Mouse (Mus musculus) midbrain, embryonic 15.5 days (tissue): ENCODE measurements around the gene Cntfr. TPM values are rescaled to one million over a fixed set of nuclear protein-coding genes. Genes with fewer than 3 reads are reported as not detected.
"Not testable (repeated sequence)": the region's sequence is repeated elsewhere in the genome, so short reads cannot be mapped to it uniquely, and the experiment has no call there.

Experiments used
- ATAC-seq: fragments of 200-750 bp; cut with Nextera tagmentation; replicated peaks from 2 replicates; pipeline ENCODE4 v1.8.0; 2017; ENCODE audit warnings: moderate TSS enrichment
- H3K27ac ChIP-seq: fragments of 300-500 bp; sonication (generic); 2 replicates; pipeline ENCODE4 v1.5.1; 2015; ENCODE audit warnings: mild to moderate bottlenecking, inconsistent platforms
- H3K27me3 ChIP-seq: fragments of 300-500 bp; sonication (generic); replicated peaks from 2 replicates; pipeline ENCODE4 v1.6.1; 2015; ENCODE audit warnings: inconsistent platforms
- H3K36me3 ChIP-seq: fragments of 300-500 bp; sonication (generic); replicated peaks from 2 replicates; pipeline ENCODE4 v1.6.1; 2015; ENCODE audit warnings: inconsistent platforms
- H3K4me1 ChIP-seq: fragments of 300-500 bp; sonication (generic); 2 replicates; pipeline ENCODE4 v1.6.1; 2015; ENCODE audit warnings: inconsistent platforms
- H3K4me2 ChIP-seq: fragments of 300-500 bp; sonication (generic); 2 replicates; pipeline ENCODE4 v1.6.1; 2015; ENCODE audit warnings: inconsistent platforms, mild to moderate bottlenecking, moderate library complexity
- H3K4me3 ChIP-seq: fragments of 300-500 bp; sonication (generic); 2 replicates; pipeline ENCODE4 v1.5.1; 2015; ENCODE audit warnings: mild to moderate bottlenecking, inconsistent platforms
- H3K9ac ChIP-seq: fragments of 300-500 bp; sonication (generic); 2 replicates; pipeline ENCODE4 v1.6.1; 2015; ENCODE audit warnings: mild to moderate bottlenecking, inconsistent platforms
- H3K9me3 ChIP-seq: fragments of 300-500 bp; sonication (generic); 2 replicates; pipeline ENCODE4 v1.6.1; 2016; ENCODE audit warnings: inconsistent platforms
- WGBS: fragments of 180-500 bp; shearing (Covaris S2); methylation state at CpG from one replicate; pipeline ENCODE4 v1.1.7; 2015; ENCODE audit warnings: mixed read lengths; 5-methylcytosine and 5-hydroxymethylcytosine counted together
- polyA plus RNA-seq: library from polyadenylated mRNA; unstranded; fragments of >200 nt; fragmentation: Nextera tagmentation; extraction: Ambion mirVana; gene quantifications from 2 replicates; pipeline ENCODE4 v1.2.1, GENCODE M21; 2015

Gene Cntfr
- 28.1 and 32.2 TPM in 2 replicates for polyA plus RNA-seq

DNA sequence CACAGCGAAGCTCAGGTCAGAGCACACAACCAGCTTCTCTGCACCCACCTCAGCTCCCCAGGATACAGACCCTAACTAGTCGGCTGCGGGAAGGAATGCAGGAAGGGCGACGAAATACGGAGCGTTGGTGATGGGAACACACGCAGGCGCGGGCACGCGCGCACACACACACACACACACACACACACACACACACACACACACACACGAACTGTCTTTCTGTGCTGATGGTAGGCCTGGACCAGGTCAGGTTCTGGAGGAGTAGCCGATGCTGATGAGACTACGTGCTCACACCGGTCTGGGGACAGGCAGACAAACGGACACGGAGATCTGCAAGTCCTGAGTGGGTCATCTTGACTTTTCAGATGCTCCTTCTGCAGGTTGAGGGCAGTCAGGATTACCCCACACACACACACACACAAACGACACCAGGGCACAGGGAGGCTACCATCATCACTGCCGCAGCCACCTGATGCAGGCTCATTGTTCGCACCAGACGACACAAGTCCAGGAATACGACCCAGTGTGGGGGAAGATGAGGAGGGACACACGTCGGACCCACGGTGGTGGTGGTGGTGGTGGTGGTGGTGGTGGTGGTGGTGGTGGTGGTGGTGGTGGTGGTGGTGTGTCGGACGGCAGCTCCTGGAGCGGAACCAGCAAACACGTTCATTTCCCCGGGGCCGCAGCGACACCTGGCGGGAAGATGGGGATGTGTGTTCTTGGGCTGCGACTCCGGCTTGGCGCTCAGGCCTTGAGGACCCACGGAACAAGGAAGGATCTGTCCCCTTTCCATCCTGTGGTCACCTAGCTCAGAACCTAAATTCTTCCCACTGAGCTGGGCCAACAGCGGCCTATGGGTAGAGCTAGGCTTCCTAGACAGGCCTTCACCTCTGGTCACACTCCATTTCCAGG lies at the start of gene Cntfr:
TSS of gene Cntfr (minus strand) at position 160 of the 912 bp plus-strand sequence.
- H3K4me1 ChIP-seq, H3K36me3 ChIP-seq, H3K9ac ChIP-seq, H3K27me3 ChIP-seq, H3K27ac ChIP-seq, H3K9me3 ChIP-seq: not testable (repeated sequence)
- WGBS, result 12% methylated on average over 34 of the region's 40 CpGs
- ATAC-seq, result 0 out of 2 replicates have a peak, but pooled peaks have one; percentile 62
- Histone ChIP-seq H3K4me2 (peak within 1 kb of the TSS; percentile 38; the same call in 1 of the 2 replicates), H3K4me3 (peak within 1 kb of the TSS; percentile 24; the same call in 1 of the 2 replicates)

DNA sequence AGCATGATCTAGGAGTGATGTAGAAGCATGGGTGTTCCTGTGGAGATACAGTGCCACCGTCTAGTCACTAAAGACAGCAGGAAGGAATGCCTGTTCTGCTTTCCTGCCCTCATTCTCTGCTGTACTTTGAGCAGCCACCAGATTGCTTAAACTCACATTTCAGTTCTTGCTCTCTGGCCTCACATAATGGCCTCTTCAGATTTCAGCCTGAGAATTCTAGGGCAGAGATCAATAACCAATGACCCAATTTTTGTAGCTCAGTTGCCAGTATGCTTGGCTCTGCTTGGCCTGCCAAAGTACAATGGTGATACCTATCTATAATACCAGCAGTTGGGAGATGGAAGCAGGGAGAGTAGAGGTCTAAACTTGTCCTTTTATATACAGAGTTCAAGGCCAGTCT lies 48.1 kb upstream of the Cntfr start:
- no peak overlapping the region for H3K4me2 ChIP-seq
- no peaks in the 10 kb centered on the region for H3K36me3 ChIP-seq
- no peak overlapping the region for H3K9ac ChIP-seq
- H3K9me3 ChIP-seq, result no peaks in the 10 kb centered on the region
- no peak overlapping the region for H3K4me3 ChIP-seq
- H3K4me1 ChIP-seq, result peaks cover 9% of the 10 kb centered on the region
- ATAC-seq, result no peak
- WGBS, result 81% methylated on average over 1 of the region's 1 CpGs
- no peaks in the 10 kb centered on the region for H3K27me3 ChIP-seq
- H3K27ac ChIP-seq, result no peak overlapping the region

GRCm38 (mm10) chr4:41744131-41744530 lies 47.2 kb upstream of the Cntfr start:
- Histone ChIP-seq H3K4me3 (no peak overlapping the region), H3K36me3 (peaks cover under 1% of the 10 kb centered on the region; the same call in 1 of the 2 replicates), H3K9me3 (no peaks in the 10 kb centered on the region), H3K4me2 (no peak overlapping the region), H3K27ac (no peak overlapping the region), H3K27me3 (no peaks in the 10 kb centered on the region), H3K4me1 (peaks cover 18% of the 10 kb centered on the region), H3K9ac (no peak overlapping the region)
- ATAC-seq, result no peak
- WGBS, result 76% methylated on average over 2 of the region's 2 CpGs

DNA sequence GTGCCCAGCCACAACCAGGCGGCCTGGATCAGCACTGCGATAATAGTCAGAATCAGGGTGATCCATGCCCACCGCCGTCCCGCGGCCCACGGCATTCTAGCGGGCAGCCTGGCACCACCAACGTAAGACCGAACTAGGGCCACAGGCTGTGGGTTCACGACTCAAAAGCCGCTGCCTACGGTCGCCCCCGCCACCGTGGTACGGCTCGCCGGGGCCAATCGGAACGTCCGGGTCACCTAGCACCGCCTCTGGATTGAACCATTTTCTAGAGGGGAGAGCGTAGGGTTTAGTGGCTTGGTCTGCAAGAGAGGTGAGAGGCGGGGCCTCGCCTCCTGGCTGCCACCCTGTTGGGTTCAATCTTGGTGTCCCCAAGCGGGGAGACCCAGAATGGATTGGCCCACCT lies 44.3 kb upstream of the Cntfr start:
- Histone ChIP-seq H3K4me3 (peak overlapping the region; percentile 63), H3K9me3 (no peaks in the 10 kb centered on the region), H3K27ac (peak overlapping the region; percentile 79), H3K36me3 (peaks cover 6% of the 10 kb centered on the region; the same call in 1 of the 2 replicates), H3K27me3 (no peaks in the 10 kb centered on the region), H3K9ac (peak overlapping the region; percentile 60), H3K4me2 (peak overlapping the region; percentile 78), H3K4me1 (peaks cover 21% of the 10 kb centered on the region)
- under 1% methylated on average over 27 of the region's 27 CpGs for WGBS
- ATAC-seq, result peak; percentile 96

- ATAC-seq, result peak; percentile 87
- H3K4me3 ChIP-seq, result peak overlapping the region; percentile 63
- H3K9ac ChIP-seq, result peak overlapping the region; percentile 60
- peaks cover 21% of the 10 kb centered on the region for H3K4me1 ChIP-seq
- peak overlapping the region; percentile 78 for H3K4me2 ChIP-seq
- WGBS, result under 1% methylated on average over 48 of the region's 48 CpGs
- H3K27ac ChIP-seq, result peak overlapping the region; percentile 79
- H3K9me3 ChIP-seq, result no peaks in the 10 kb centered on the region
- H3K36me3 ChIP-seq, result peaks cover 6% of the 10 kb centered on the region; the same call in 1 of the 2 replicates
- no peaks in the 10 kb centered on the region for H3K27me3 ChIP-seq
Observed at GRCm38 (mm10) chr4:41740380-41741157, 43.7 kb upstream of the Cntfr start.

- H3K27me3 ChIP-seq, result peaks cover 5% of the 10 kb centered on the region; the same call in 1 of the 2 replicates
- peaks cover 21% of the 10 kb centered on the region for H3K4me1 ChIP-seq
- peaks cover 6% of the 10 kb centered on the region; the same call in 1 of the 2 replicates for H3K36me3 ChIP-seq
- no peaks in the 10 kb centered on the region for H3K9me3 ChIP-seq
- peak overlapping the region; percentile 78; the same call in 1 of the 2 replicates for H3K4me2 ChIP-seq
- no peak for ATAC-seq
- no peak overlapping the region for H3K27ac ChIP-seq
- 94% methylated on average over 13 of the region's 13 CpGs for WGBS
- no peak overlapping the region for H3K4me3 ChIP-seq
- H3K9ac ChIP-seq, result no peak overlapping the region
Observed at GRCm38 (mm10) chr4:41739260-41739659, 42.4 kb upstream of the Cntfr start.

DNA sequence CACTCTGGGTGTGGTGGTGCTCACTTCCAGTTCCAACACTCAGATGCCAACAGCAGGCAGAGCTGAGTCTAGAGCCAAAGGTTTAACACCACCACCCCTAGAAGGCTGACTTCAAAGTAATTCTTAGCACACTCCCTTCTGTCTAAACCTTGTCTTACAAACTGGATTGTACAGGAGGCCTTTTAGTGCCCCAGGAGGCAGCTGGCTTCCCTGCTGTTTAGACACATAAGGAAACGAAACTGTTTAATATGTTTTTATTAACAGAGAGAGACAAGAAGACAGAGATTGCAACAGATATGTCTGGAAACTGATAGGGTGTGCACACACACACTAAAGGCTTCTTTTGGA lies 41.3 kb upstream of the Cntfr start:
- peaks cover 21% of the 10 kb centered on the region for H3K4me1 ChIP-seq
- H3K27ac ChIP-seq, result no peak overlapping the region
- no peak for ATAC-seq
- no peak overlapping the region for H3K4me3 ChIP-seq
- H3K9ac ChIP-seq, result no peak overlapping the region
- peaks cover 6% of the 10 kb centered on the region; the same call in 1 of the 2 replicates for H3K36me3 ChIP-seq
- 62% methylated on average over 1 of the region's 1 CpGs for WGBS
- H3K27me3 ChIP-seq, result peaks cover 10% of the 10 kb centered on the region
- H3K9me3 ChIP-seq, result no peaks in the 10 kb centered on the region
- no peak overlapping the region for H3K4me2 ChIP-seq

- peaks cover 6% of the 10 kb centered on the region; the same call in 1 of the 2 replicates for H3K36me3 ChIP-seq
- WGBS, result 44% methylated on average over 8 of the region's 8 CpGs
- no peak overlapping the region for H3K27ac ChIP-seq
- H3K4me1 ChIP-seq, result peaks cover 21% of the 10 kb centered on the region
- 0 out of 2 replicates have a peak, but pooled peaks have one; percentile 35 for ATAC-seq
- no peak overlapping the region for H3K4me3 ChIP-seq
- no peaks in the 10 kb centered on the region for H3K9me3 ChIP-seq
- H3K9ac ChIP-seq, result no peak overlapping the region
- H3K4me2 ChIP-seq, result no peak overlapping the region
- H3K27me3 ChIP-seq, result peaks cover 15% of the 10 kb centered on the region
Observed at GRCm38 (mm10) chr4:41737602-41738255, 40.8 kb upstream of the Cntfr start.

DNA sequence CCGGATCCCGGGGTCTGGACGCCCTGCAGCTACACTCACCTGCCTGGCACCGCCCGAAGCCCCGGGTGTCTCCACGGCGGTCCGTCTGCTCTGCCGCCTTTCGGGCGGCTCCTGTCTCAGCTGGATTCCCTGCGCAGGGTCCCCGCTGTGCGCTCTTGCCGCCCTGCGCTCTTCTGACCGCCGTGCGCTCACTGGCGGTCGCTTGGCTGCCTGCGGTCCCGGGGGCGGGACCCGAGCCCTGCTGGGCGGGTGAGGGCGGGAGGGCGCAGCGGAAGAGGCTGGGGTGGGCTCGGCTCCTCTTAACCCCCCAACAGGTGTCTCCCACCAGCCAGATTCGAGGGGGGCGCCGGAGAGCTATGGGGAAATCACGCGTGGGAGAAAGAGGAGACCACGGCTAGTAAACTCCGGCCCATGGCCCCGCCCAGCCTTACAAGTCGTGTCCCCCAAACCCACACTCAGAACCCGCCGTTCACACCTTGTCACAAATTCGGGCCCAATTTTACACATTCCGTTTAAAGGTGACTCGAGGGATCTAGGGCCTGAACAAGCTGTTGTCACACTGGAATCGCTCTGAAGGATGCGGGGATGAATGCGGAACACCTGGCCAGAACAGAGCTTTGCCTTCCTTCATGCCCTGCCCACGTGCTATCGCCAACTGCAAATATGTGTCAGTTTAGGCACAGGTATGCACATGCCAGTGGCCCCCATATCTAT lies 34.3 kb upstream of the Cntfr start, which contains the start of gene Arid3c:
TSS of gene Arid3c (minus strand) at position 91 of the 714 bp plus-strand sequence.
- peak within 1 kb of the TSS; percentile 39 for H3K4me3 ChIP-seq
- H3K9ac ChIP-seq, result peak within 1 kb of the TSS; percentile 26; the same call in 1 of the 2 replicates
- H3K27ac ChIP-seq, result no peak within 1 kb of the TSS
- peaks cover 70% of the 10 kb centered on the region for H3K27me3 ChIP-seq
- no peak for ATAC-seq
- H3K4me1 ChIP-seq, result peaks cover 15% of the 10 kb centered on the region
- H3K9me3 ChIP-seq, result no peaks in the 10 kb centered on the region
- no peaks in the 10 kb centered on the region for H3K36me3 ChIP-seq
- H3K4me2 ChIP-seq, result peak within 1 kb of the TSS; percentile 74
- WGBS, result 2% methylated on average over 50 of the region's 50 CpGs

GRCm38 (mm10) chr4:41726826-41727621 lies 30.1 kb upstream of the Cntfr start:
- Histone ChIP-seq H3K27me3 (peaks cover 75% of the 10 kb centered on the region), H3K9ac (no peak overlapping the region), H3K27ac (no peak overlapping the region)

More at GRCm38 (mm10) chr4:41726826-41727621, 30.1 kb upstream of the Cntfr start:
- H3K4me3 ChIP-seq, result no peak overlapping the region
- H3K4me1 ChIP-seq, result peaks cover 26% of the 10 kb centered on the region
- ATAC-seq, result no peak
- no peaks in the 10 kb centered on the region for H3K9me3 ChIP-seq
- WGBS, result 10% methylated on average over 20 of the region's 20 CpGs
- no peak overlapping the region for H3K4me2 ChIP-seq
- no peaks in the 10 kb centered on the region for H3K36me3 ChIP-seq
